Mouse (Mus musculus) bone marrow macrophage, adult 2 months (primary cell): ENCODE measurements at regions not wholly inside any gene's neighbourhood (a gene's known extent, or its start where the extent isn't known, plus 50 kb on each side); places are given as distances from the start of the nearest gene placed in this dataset.

Experiments
- H3K27ac ChIP-seq: 2 replicates; pipeline ENCODE4 v1.5.1; 2012; ENCODE audit warnings: low read depth, low read length; ENCODE audit not compliant: insufficient read depth
- H3K4me1 ChIP-seq: 2 replicates; pipeline ENCODE4 v1.6.1; 2012; ENCODE audit warnings: low read length; ENCODE audit not compliant: control insufficient read depth, insufficient read depth
- H3K4me3 ChIP-seq: 2 replicates; pipeline ENCODE4 v1.5.1; 2012; ENCODE audit warnings: mild to moderate bottlenecking, low read length, moderate library complexity; ENCODE audit not compliant: insufficient read depth
- CTCF ChIP-seq: IDR thresholded peaks from 2 replicates; pipeline ENCODE4 v1.5.1; 2012; ENCODE audit warnings: low read depth, mild to moderate bottlenecking, low read length, moderate library complexity
- POLR2A ChIP-seq: IDR thresholded peaks from 2 replicates; pipeline ENCODE4 v1.6.1; 2012; ENCODE audit warnings: mild to moderate bottlenecking, low read depth, low read length, borderline replicate concordance

DNA sequence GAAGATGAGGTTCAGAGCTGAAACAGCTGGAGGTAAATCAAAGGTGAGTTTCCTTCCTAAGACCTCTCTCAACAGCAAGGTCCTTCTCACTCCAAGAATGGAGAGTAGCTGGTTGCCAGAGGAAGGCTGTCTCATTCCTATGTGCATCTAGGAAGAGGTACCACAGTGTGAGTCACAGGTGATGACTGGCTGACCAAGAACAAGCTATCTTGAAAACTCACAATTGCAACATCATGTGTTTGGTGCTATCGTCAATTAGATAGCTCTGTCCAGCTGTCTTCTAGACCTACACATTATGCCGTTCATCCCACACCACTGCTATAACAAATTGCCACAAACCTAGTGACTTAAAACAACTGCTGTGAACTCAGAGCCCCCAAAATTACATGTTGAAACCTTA, 72.3 kb upstream of the Skap2 start:
- TF ChIP-seq CTCF, result no peak
- no peak for TF ChIP-seq POLR2A
- Histone ChIP-seq H3K27ac (no peak overlapping the region), H3K4me1 (no peaks in the 10 kb centered on the region), H3K4me3 (no peak overlapping the region)

DNA sequence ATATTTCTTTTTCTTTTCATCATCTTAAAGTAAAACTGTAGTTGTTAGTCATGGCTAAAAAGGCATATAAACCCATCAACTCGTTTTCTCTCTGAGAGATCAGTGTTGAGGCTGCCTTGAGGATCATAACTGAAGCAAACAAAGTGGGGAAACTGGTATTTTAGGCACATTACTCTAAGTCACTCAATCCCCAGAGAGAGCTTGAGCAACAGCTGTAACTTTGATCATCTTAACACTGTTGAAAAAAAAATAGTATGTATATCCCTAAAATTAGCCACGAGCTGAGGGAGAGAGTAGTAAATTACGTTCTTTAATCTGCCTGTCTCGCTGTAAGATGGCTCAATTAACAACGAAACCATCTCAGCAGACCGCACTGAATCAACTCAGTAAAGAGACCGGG, 67.2 kb upstream of the Skap2 start:
- TF ChIP-seq CTCF (no peak), POLR2A (no peak)
- H3K4me3 ChIP-seq, result no peak overlapping the region
- no peak overlapping the region for H3K27ac ChIP-seq
- H3K4me1 ChIP-seq, result no peaks in the 10 kb centered on the region

DNA sequence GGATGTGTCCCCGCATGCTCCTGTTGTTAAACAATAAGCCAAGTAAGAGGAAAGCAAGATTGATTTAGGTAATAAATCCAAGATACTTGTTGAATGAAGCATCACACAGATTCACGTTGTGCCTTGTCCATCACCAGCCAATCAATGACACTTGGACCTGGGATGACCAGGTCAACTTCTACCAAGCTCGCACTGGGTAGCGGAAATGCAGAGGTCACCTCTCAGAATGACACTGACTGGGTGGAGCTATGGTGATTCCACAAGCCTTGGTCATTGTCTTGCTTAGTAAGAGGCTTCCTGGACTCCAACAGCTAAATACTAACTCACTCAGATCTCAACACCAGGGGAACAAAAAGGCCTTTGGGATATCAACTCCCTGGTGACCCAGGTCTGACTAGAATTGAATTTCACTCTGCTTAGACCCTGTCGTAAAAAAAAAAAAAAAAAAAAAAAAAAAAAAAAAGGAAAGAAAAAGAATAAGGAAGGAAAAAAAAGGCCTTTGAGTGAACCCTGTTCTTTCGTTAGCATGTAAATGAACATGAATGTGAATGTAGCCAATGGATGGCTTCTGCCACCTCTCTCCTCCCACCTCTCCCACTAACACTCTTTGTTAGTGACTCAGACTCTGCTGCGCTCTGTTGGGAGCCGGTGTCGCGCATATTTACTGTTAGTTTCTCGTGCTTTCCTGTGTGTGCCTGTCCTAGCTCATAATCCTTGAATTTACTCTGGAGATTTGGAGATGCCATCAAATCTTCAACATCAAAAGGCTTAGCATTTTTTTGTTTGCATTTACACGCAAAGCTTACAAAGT, 66.4 kb upstream of the Skap2 start:
- TF ChIP-seq POLR2A, result no peak
- TF ChIP-seq CTCF, result no peak
- no peak overlapping the region for H3K4me3 ChIP-seq
- no peaks in the 10 kb centered on the region for H3K4me1 ChIP-seq
- H3K27ac ChIP-seq, result no peak overlapping the region

DNA sequence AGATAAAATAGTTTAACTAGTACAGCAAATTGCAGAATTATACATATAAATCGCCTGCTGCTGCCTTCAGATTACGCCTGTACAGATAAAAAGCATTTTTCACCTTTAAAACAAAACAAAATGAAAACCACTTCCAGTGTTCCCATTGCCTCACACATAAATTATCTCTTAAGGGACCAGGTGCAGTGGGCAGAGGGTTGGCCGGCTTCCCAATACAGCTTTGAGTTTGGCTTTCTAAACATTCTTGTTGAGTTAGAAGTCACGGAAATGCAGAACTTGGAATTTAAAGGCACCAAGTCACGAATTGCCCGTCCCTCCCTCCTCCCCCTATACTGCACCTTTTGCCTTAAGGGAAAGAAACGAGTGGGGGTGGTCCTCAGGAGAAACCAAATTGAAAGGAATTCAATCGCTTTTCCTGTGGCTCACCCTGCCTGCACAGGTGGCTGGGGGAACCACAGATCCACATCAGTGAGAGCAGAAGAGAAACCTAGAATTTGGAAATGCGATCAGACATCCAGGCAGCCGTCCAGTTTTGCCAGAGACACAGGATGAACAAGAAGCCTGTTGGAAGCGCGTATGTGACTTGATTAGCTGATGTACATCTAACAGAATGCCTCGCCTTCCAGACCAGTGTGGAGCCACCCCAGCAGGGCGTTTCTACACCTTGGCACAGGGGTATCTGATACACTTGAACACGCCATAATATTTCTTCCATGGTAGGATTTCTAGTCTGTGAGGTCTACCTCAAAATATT, 64.0 kb upstream of the Skap2 start:
- no peak overlapping the region for H3K27ac ChIP-seq
- no peak for TF ChIP-seq POLR2A
- no peak for TF ChIP-seq CTCF
- H3K4me1 ChIP-seq, result no peaks in the 10 kb centered on the region
- H3K4me3 ChIP-seq, result no peak overlapping the region

DNA sequence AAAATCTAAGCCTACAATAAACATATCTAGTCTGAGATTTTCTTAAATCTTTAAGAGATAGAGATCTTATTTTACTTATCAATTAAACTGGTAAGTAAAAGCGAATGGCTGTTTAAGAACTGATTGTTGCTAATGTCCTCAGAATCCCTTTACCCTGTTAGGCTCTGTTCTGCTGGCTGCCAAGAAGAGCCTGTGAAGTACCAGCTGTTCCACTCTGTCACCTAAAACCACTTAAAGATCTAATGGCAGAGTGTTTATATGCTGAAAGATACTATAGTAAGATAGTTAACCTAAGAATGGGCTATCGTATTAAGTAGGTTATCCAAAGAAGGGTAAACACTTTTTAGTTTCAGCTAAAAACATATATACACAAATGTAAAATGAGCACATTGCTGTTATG, 62.6 kb upstream of the Skap2 start:
- H3K4me1 ChIP-seq, result no peaks in the 10 kb centered on the region
- TF ChIP-seq CTCF, result no peak
- no peak for TF ChIP-seq POLR2A
- no peak overlapping the region for H3K4me3 ChIP-seq
- no peak overlapping the region for H3K27ac ChIP-seq

DNA sequence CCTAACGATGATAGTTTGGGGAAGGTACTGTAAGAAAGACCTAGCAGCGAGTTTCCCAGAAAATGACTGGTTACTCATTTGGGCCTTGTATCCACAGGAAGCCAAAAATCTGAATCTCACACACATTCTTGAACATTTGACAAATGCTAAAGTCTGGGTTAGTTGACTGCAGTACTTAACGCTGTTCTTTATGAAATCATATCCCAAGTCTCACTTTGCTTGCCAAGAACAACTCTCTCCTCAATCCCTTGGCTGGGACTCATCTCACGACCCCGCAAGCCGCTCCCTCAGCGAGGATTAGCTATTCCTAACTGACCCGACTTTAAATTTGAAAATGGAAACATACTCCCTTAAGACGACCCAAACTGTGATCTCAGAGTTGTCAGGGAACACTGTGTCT, 54.8 kb upstream of the Skap2 start:
- no peak overlapping the region for H3K27ac ChIP-seq
- TF ChIP-seq POLR2A (no peak), CTCF (no peak)

DNA sequence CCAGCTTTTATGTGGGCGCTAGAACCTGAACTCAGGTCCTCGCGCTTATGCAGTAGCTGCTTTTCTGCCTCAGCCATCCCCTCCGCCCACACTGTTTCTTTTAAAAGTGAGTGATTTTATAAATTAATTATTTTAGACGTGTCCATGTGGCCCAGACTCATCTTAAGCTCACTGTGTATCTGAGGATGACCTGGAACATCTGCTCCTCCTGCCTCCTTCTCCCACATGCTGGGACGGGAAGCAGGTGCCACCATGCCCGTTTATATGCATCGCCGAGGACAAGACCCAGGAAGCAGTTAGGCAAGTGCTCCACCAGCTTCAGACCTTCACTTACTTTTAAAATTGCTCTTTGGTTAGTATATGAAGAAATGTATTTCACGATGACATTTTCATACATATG, 53.3 kb upstream of the Skap2 start:
- Histone ChIP-seq H3K4me1 (peaks cover 8% of the 10 kb centered on the region), H3K4me3 (no peak overlapping the region), H3K27ac (no peak overlapping the region)
- no peak for TF ChIP-seq POLR2A
- TF ChIP-seq CTCF, result no peak

More for the DNA sequence above, 54.8 kb upstream of the Skap2 start:
- H3K4me3 ChIP-seq, result no peak overlapping the region
- peaks cover 8% of the 10 kb centered on the region for H3K4me1 ChIP-seq

DNA sequence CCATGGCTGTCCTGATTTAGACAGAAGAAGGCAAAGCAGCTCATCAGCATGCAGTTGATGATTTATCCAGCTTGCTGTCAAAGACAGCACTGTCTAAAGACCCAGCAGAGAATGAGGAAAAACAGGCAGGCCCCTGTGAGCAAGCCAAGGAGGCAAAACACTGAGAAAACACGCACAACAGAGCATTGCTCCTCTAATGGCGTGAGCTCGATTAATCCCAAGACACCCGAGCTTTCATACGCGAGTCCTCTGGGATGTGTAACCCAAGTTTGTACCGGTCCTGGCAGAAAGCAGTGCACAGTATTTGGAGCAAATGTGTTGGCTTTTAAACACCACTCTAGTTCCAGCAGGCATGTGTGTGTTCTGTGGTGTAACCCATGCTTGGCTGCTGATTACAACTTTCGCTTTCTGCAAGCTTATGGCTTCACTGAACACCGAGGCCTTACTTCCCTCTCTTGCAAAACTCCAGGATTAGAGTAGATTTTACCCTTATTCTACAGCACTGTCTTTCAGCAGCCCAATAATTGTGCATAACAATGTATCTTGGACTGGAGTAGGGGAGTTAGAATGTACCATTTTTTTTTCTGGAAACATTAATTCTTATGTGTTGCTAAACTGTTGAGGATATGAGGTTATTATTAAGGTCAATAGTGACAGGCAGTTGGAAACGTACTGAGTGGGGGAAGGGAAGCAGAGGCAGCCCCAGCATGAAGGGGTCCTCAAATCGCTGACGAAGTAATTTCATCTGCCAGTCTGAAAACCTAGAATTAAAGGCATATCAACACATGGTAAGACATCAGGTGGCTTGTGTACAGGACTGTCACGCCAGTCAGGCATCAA, 52.0 kb upstream of the Skap2 start:
- no peak for TF ChIP-seq CTCF
- no peak for TF ChIP-seq POLR2A
- no peak overlapping the region for H3K27ac ChIP-seq
- no peak overlapping the region for H3K4me3 ChIP-seq
- peaks cover 8% of the 10 kb centered on the region for H3K4me1 ChIP-seq
